Mouse (Mus musculus): Measurements from ENCODE around the gene Mcm8. TPM values are rescaled to one million over a fixed set of nuclear protein-coding genes. Genes with fewer than 3 reads are reported as not detected.

Gene Mcm8
- polyA plus RNA-seq, 1 experiment from 2014 or later: 10.0 TPM

GRCm38 (mm10) chr2:132880844-132881645 is 65.1 kb downstream of the Mcm8 start, which contains the start of gene Lrrn4:
Lrrn4 (minus strand) TSS chr2:132880891.
- H3K27me3 ChIP-seq (ENCODE audit: control insufficient read depth, insufficient read depth, low read length): peaks cover 49% of the 10 kb centered on the region
- H3K9me3 ChIP-seq (replicated peaks; ENCODE audit: control insufficient read depth, low read length): no peaks in the 10 kb centered on the region
- peaks cover 7% of the 10 kb centered on the region for H3K4me1 ChIP-seq (ENCODE audit: control insufficient read depth, insufficient read depth, low read length)
- peak within 1 kb of the TSS; percentile 61 for H3K4me3 ChIP-seq (ENCODE audit: low read length)
- no peaks in the 10 kb centered on the region for H3K36me3 ChIP-seq (ENCODE audit: control insufficient read depth, insufficient read depth)
- ATAC-seq (replicated peaks; ENCODE audit: extremely low read depth, insufficient read depth, low FRiP score): no peak
- no peak within 1 kb of the TSS for H3K9ac ChIP-seq (ENCODE audit: low read length)
- no peak within 1 kb of the TSS; the same call in 1 of the 2 replicates for H3K27ac ChIP-seq (ENCODE audit: low read length)
- WGBS: 14% methylated on average over 12 of the region's 12 CpGs
- H3K4me2 ChIP-seq (ENCODE audit: low read depth, low read length): peak within 1 kb of the TSS; percentile 94

- no peak for ATAC-seq (replicated peaks; ENCODE audit: extremely low read depth, insufficient read depth, low FRiP score)
These were observed 68.5 kb downstream of the Mcm8 start for GRCm38 (mm10) chr2:132884303-132884967.

GRCm38 (mm10) chr2:132885312-132885711 is 69.4 kb downstream of the Mcm8 start:
- Histone ChIP-seq H3K27ac (ENCODE audit: low read length) (no peak overlapping the region), H3K27me3 (ENCODE audit: control insufficient read depth, insufficient read depth, low read length) (peaks cover 17% of the 10 kb centered on the region), H3K4me3 (ENCODE audit: low read length) (no peak overlapping the region), H3K36me3 (ENCODE audit: control insufficient read depth, insufficient read depth) (no peaks in the 10 kb centered on the region), H3K4me2 (ENCODE audit: low read depth, low read length) (no peak overlapping the region), H3K9ac (ENCODE audit: low read length) (no peak overlapping the region), H3K4me1 (ENCODE audit: control insufficient read depth, insufficient read depth, low read length) (no peaks in the 10 kb centered on the region), H3K9me3 (replicated peaks; ENCODE audit: control insufficient read depth, low read length) (no peaks in the 10 kb centered on the region)
- ATAC-seq (replicated peaks; ENCODE audit: extremely low read depth, insufficient read depth, low FRiP score): no peak
- WGBS: 67% methylated on average over 6 of the region's 7 CpGs

More at GRCm38 (mm10) chr2:132884303-132884967, 68.5 kb downstream of the Mcm8 start:
- Histone ChIP-seq H3K9ac (ENCODE audit: low read length) (no peak overlapping the region), H3K36me3 (ENCODE audit: control insufficient read depth, insufficient read depth) (no peaks in the 10 kb centered on the region), H3K27me3 (ENCODE audit: control insufficient read depth, insufficient read depth, low read length) (peaks cover 24% of the 10 kb centered on the region), H3K4me2 (ENCODE audit: low read depth, low read length) (no peak overlapping the region), H3K9me3 (replicated peaks; ENCODE audit: control insufficient read depth, low read length) (no peaks in the 10 kb centered on the region), H3K4me1 (ENCODE audit: control insufficient read depth, insufficient read depth, low read length) (peaks cover 3% of the 10 kb centered on the region; the same call in 1 of the 2 replicates), H3K4me3 (ENCODE audit: low read length) (no peak overlapping the region), H3K27ac (ENCODE audit: low read length) (no peak overlapping the region)
- 34% methylated on average over 8 of the region's 8 CpGs for WGBS

Other genes starting within 250 kb of the Mcm8 start
- 25.4 and 28.8 TPM in 2 replicates for gene Gpcpd1, start 228.4 kb upstream of the Mcm8 start, polyA plus RNA-seq (2015; fragmentation: Nextera tagmentation; extraction: Ambion mirVana)
- 11.4 and 11.5 TPM in 2 replicates for gene Shld1, start 129.2 kb upstream of the Mcm8 start, polyA plus RNA-seq (2015; fragmentation: Nextera tagmentation; extraction: Ambion mirVana)
- 0.22 and 0.45 TPM in 2 replicates for gene Chgb, start 34.9 kb upstream of the Mcm8 start, polyA plus RNA-seq (2015; fragmentation: Nextera tagmentation; extraction: Ambion mirVana)
- gene Trmt6, start 86 bp upstream of the Mcm8 start, polyA plus RNA-seq (2015; fragmentation: Nextera tagmentation; extraction: Ambion mirVana): 15.1 and 16.1 TPM in 2 replicates
- gene Crls1, start 30.5 kb downstream of the Mcm8 start, polyA plus RNA-seq (2015; fragmentation: Nextera tagmentation; extraction: Ambion mirVana): 5.5 and 5.6 TPM in 2 replicates
- 9.6 and 11.3 TPM in 2 replicates for gene Lrrn4, start 64.8 kb downstream of the Mcm8 start, polyA plus RNA-seq (2015; fragmentation: Nextera tagmentation; extraction: Ambion mirVana)
- 2.9 and 6.0 TPM in 2 replicates for gene Fermt1, start 129.8 kb downstream of the Mcm8 start, polyA plus RNA-seq (2015; fragmentation: Nextera tagmentation; extraction: Ambion mirVana)